Mouse (Mus musculus): ENCODE measurements around the gene Dpt.
"Not testable (repeated sequence)": the region's sequence is repeated elsewhere in the genome, so short reads cannot be mapped to it uniquely, and the experiment has no call there.

GRCm38 (mm10) chr1:164855700-164856099, 59.3 kb downstream of the Dpt start:
- not testable (repeated sequence) for TF ChIP-seq FLI1 (IDR thresholded peaks at IDR 0.05; ENCODE audit: low read length); GATA1 (IDR thresholded peaks at IDR 0.05; ENCODE audit: borderline replicate concordance, low read length)

Measured in megakaryocyte, embryonic 14.5 days (primary cell).